12 mouse cellular contexts compared by ENCODE assay signal in the genomic region with DNA sequence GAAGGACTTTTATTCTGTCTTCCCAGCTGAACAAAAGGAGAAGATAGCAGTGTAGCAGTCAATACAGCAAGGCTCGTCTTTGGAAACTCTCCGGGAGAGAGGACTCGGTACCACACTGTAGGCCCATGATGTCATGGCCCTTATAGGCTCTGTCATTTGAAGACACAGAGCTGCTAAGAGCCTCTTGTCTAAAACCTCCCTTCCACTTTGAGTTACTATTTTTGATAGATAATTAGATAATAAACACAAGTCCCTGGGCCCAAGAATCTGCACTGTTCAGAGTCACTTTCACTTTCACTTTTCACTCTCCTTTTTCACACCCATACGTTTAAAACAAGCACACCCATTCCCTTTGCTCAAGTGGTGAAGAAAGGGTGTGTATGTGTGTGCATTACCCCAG. TPM values are rescaled to one million over a fixed set of nuclear protein-coding genes. Genes with fewer than 3 reads are reported as not detected.
DNase-seq lines count a peak whose midpoint lies in the region; ATAC-seq and TF ChIP-seq lines count a peak whose summit lies in the region.
"Had no signal": no experiment of that assay in that cellular context is flagged by ENCODE, and none has a peak within 500 bp of the region (broad histone marks: within the 10 kb centered on the region; RNA-seq: fewer than 3 reads in every experiment).

No protein-coding gene starts in this region.

- H3K9me3 ChIP-seq in lung, postnatal 0 days (ENCODE audit: low read length) = no peaks in the 10 kb centered on the region
- no peaks in the 10 kb centered on the region for H3K9me3 ChIP-seq in liver, embryonic 12.5 days (replicated peaks)
- no peaks in the 10 kb centered on the region for H3K9me3 ChIP-seq in stomach, embryonic 16.5 days (replicated peaks; ENCODE audit: control insufficient read depth, low read length)
- H3K9me3 ChIP-seq: forebrain, embryonic 13.5 days had no signal

- no peak overlapping the region for H3K27ac ChIP-seq in lung, postnatal 0 days (ENCODE audit: low read length)
- no peak overlapping the region for H3K27ac ChIP-seq in liver, embryonic 12.5 days
- H3K27ac ChIP-seq in stomach, embryonic 16.5 days (ENCODE audit: low read length) = no peak overlapping the region
- H3K27ac ChIP-seq in layer of hippocampus, adult 2 months = no peak overlapping the region
- H3K27ac ChIP-seq: forebrain, embryonic 13.5 days had no signal

- no peaks in the 10 kb centered on the region for H3K36me3 ChIP-seq in lung, postnatal 0 days (ENCODE audit: insufficient read depth, low read length)
- H3K36me3 ChIP-seq in liver, embryonic 12.5 days = peaks cover 50% of the 10 kb centered on the region
- H3K36me3 ChIP-seq in stomach, embryonic 16.5 days (ENCODE audit: control insufficient read depth, insufficient read depth, low read length) = 0 out of 2 replicates have a peak, but pooled peaks cover 7% of the 10 kb centered on the region

- H3K27me3 ChIP-seq in lung, postnatal 0 days (replicated peaks; ENCODE audit: insufficient read depth, low read length) = no peaks in the 10 kb centered on the region
- H3K27me3 ChIP-seq in liver, embryonic 12.5 days (replicated peaks) = no peaks in the 10 kb centered on the region
- no peaks in the 10 kb centered on the region for H3K27me3 ChIP-seq in stomach, embryonic 16.5 days (ENCODE audit: control insufficient read depth, insufficient read depth, low read length)
- H3K27me3 ChIP-seq: forebrain, embryonic 13.5 days had no signal

- H3K4me2 ChIP-seq in lung, postnatal 0 days (replicated peaks; ENCODE audit: low read depth, low read length) = peak overlapping the region; percentile 28; the same call in 1 of the 2 replicates
- H3K4me2 ChIP-seq in liver, embryonic 12.5 days = peak overlapping the region; percentile 33
- H3K4me2 ChIP-seq in stomach, embryonic 16.5 days (ENCODE audit: low read depth, low read length) = peak overlapping the region; percentile 8; the same call in 1 of the 2 replicates
- H3K4me2 ChIP-seq: forebrain, embryonic 13.5 days had no signal

- TF ChIP-seq EP300 in lung, postnatal 0 days (IDR thresholded peaks at IDR 0.05) = no peak

- no peak for TF ChIP-seq CTCF in lung, postnatal 0 days (IDR thresholded peaks at IDR 0.05)
- no peak for TF ChIP-seq CTCF in layer of hippocampus, adult 2 months (conservative IDR thresholded peaks at IDR 0.05)

- no peak for ATAC-seq in lung, postnatal 0 days
- ATAC-seq in liver, embryonic 12.5 days = no peak
- no peak for ATAC-seq in stomach, embryonic 16.5 days (ENCODE audit: insufficient read depth, low FRiP score)
- ATAC-seq: forebrain, embryonic 13.5 days had no signal

- WGBS in lung, postnatal 0 days = 65% methylated on average over 4 of the region's 4 CpGs
- WGBS in liver, embryonic 12.5 days (ENCODE audit: insufficient replicate concordance) = 65% methylated on average over 4 of the region's 4 CpGs
- WGBS in stomach, embryonic 16.5 days = 64% methylated on average over 4 of the region's 4 CpGs

- no peaks in the 10 kb centered on the region for H3K4me1 ChIP-seq in lung, postnatal 0 days (ENCODE audit: insufficient read depth, low read depth, low read length)
- H3K4me1 ChIP-seq in liver, embryonic 12.5 days = peaks cover 9% of the 10 kb centered on the region
- H3K4me1 ChIP-seq in stomach, embryonic 16.5 days (ENCODE audit: control insufficient read depth, insufficient read depth, low read length) = no peaks in the 10 kb centered on the region; the same call in 1 of the 2 replicates
- H3K4me1 ChIP-seq: forebrain, embryonic 13.5 days had no signal

- no peak for DNase-seq in lung, postnatal 0 days (ENCODE audit: low spot score)
- DNase-seq in lung, postnatal 10 days = no peak
- DNase-seq in adipocyte (ENCODE audit: low spot score) = peak; percentile 52
- no peak for DNase-seq in layer of hippocampus, adult 2 months (ENCODE audit: low spot score in 2 of 2)
- DNase-seq in embryo, embryonic 11 days = no peak
- DNase-seq: kidney, postnatal 4 days; lung, postnatal 14 days; right cerebral cortex, adult 18-20 months had no signal

- no peak overlapping the region for H3K9ac ChIP-seq in lung, postnatal 0 days (replicated peaks; ENCODE audit: low read depth)
- H3K9ac ChIP-seq in liver, embryonic 12.5 days = no peak overlapping the region
- no peak overlapping the region for H3K9ac ChIP-seq in stomach, embryonic 16.5 days (ENCODE audit: low read length)
- H3K9ac ChIP-seq: forebrain, embryonic 13.5 days had no signal

- no peak overlapping the region for H3K4me3 ChIP-seq in lung, postnatal 0 days (ENCODE audit: low read depth, low read length)
- no peak overlapping the region for H3K4me3 ChIP-seq in liver, embryonic 12.5 days
- H3K4me3 ChIP-seq in stomach, embryonic 16.5 days (replicated peaks; ENCODE audit: low read length) = no peak overlapping the region
- no peak overlapping the region for H3K4me3 ChIP-seq in layer of hippocampus, adult 2 months
- H3K4me3 ChIP-seq: forebrain, embryonic 13.5 days had no signal

RNA-seq across cellular contexts. Expression of a gene that starts 9.7 kb away (rescaled TPM):
- polyA plus RNA-seq in lung, postnatal 0 days (2015; fragmentation: Nextera tagmentation; extraction: Ambion mirVana) = 24.1 and 32.2 TPM in 2 replicates
- polyA plus RNA-seq in liver, embryonic 12.5 days (2016; fragmentation: Nextera tagmentation; extraction: Ambion mirVana) = 0.38 and 0.76 TPM in 2 replicates
- 1.0 and 1.9 TPM in 2 replicates for polyA plus RNA-seq in stomach, embryonic 16.5 days (2015; fragmentation: Nextera tagmentation; extraction: Ambion mirVana)
- 1 to 10 TPM; 2.6 to 3.1 TPM for total RNA-seq in layer of hippocampus, adult 2 months (2021)

RNA-seq across cellular contexts. Expression of a gene that starts 16.2 kb away (rescaled TPM):
- polyA plus RNA-seq in lung, postnatal 0 days (2015; fragmentation: Nextera tagmentation; extraction: Ambion mirVana) = 53.7 and 57.9 TPM in 2 replicates
- 23.1 and 23.8 TPM in 2 replicates for polyA plus RNA-seq in liver, embryonic 12.5 days (2016; fragmentation: Nextera tagmentation; extraction: Ambion mirVana)
- 53.9 and 56.2 TPM in 2 replicates for polyA plus RNA-seq in stomach, embryonic 16.5 days (2015; fragmentation: Nextera tagmentation; extraction: Ambion mirVana)
- 1 to 10 TPM; 1.4 to 1.7 TPM for total RNA-seq in layer of hippocampus, adult 2 months (2021)

RNA-seq across cellular contexts. Expression of a gene that starts 43.5 kb away (rescaled TPM):
- not detected in 2 replicates for polyA plus RNA-seq in lung, postnatal 0 days (2015; fragmentation: Nextera tagmentation; extraction: Ambion mirVana)
- not detected in 2 replicates for polyA plus RNA-seq in liver, embryonic 12.5 days (2016; fragmentation: Nextera tagmentation; extraction: Ambion mirVana)
- polyA plus RNA-seq in stomach, embryonic 16.5 days (2015; fragmentation: Nextera tagmentation; extraction: Ambion mirVana) = not detected in 2 replicates
- not detected for total RNA-seq in layer of hippocampus, adult 2 months (2021)
- total RNA-seq: left cerebral cortex, postnatal 14 days had no signal
- polyA plus RNA-seq: forebrain, embryonic 13.5 days had no signal
